Mouse (Mus musculus) left cerebral cortex, adult 18-20 months (tissue): ENCODE data around the gene Hps5. TPM values are rescaled to one million over a fixed set of nuclear protein-coding genes. Genes with fewer than 3 reads are reported as not detected.
"Not testable (repeated sequence)": the region's sequence is repeated elsewhere in the genome, so short reads cannot be mapped to it uniquely, and the experiment has no call there.

Source experiments
- DNase-seq, 2 experiments: peaks; one replicate each; pipeline ENCODE4 v3.0.0; 2021 to 2022; ENCODE audit warnings: low spot score in 2 of 2, mixed read lengths in 1 of 2
- long read RNA-seq, 2 experiments: library from polyadenylated mRNA; stranded (forward); transcript quantifications; one replicate each; pipeline ENCODE4 v2.0.0; 2021
- total RNA-seq, 2 experiments: library from RNA; stranded (reverse); gene quantifications; 2 replicates each; pipeline ENCODE4 v1.2.3; 2021

Gene Hps5
- total RNA-seq: 10 to 100 TPM; 11.9 to 12.1 TPM
- long read RNA-seq, experiment 1, full-length matches to known transcripts: 1 of 5 reads
- long read RNA-seq, experiment 1, partial matches to known transcripts: 1 of 5 reads
- long read RNA-seq, experiment 1, other reads (novel, unspliced or antisense): 3 of 5 reads
- long read RNA-seq, experiment 2, full-length matches to known transcripts: 3 of 4 reads
- long read RNA-seq, experiment 2, partial matches to known transcripts: 1 of 4 reads
- long read RNA-seq, experiment 2, other reads (novel, unspliced or antisense): 0 of 4 reads

DNA sequence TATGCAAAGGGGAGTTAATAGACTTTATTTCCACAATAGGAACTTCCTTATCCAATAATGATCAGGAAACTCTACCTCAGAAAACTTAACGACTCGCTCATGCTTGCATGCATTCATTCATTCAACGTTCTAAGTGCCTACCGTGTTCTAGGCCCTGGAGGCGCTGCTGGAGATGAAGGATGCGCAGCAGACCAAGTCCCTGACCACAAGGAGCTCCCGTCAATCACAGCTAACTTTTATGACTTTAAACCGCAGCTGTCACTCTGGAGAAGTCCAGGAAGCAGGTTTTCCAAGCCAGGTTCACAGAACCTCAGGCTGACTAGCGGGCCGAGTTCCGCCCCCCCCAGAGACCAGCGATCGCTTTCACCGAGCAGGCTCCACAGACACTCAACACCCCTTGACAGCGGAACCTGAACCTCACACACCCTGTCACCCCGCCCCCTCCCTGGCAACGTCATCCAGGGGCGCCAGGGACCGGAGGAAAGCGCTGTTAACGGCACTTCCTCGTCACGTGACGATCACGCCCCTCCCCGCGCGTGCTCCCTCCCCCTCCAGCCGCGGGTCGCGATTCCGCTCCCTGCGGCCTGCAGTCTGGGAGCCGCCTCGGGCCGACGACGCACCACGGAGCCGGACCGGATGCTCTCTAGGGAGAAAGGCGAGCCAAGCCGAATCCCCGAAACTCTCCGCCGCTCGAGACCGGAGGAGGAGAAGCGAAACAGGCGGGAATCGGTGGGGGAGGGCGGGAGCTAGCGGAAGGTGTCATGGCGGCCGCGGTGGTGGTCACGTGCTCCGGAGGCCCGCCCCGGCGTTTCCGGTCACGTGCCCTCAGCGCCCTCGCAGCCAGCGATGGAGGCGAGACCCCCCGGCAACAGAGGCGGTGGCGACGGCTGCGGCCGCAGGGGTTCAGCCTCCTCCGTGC lies at the start of gene Hps5, which contains the start of gene Gtf2h1:
TSS of gene Hps5 (minus strand) at position 778 of the 919 bp plus-strand sequence.
TSS of gene Gtf2h1 (plus strand) at position 817 of the 919 bp plus-strand sequence.
- DNase-seq: peak; percentile 98 to 99

DNA sequence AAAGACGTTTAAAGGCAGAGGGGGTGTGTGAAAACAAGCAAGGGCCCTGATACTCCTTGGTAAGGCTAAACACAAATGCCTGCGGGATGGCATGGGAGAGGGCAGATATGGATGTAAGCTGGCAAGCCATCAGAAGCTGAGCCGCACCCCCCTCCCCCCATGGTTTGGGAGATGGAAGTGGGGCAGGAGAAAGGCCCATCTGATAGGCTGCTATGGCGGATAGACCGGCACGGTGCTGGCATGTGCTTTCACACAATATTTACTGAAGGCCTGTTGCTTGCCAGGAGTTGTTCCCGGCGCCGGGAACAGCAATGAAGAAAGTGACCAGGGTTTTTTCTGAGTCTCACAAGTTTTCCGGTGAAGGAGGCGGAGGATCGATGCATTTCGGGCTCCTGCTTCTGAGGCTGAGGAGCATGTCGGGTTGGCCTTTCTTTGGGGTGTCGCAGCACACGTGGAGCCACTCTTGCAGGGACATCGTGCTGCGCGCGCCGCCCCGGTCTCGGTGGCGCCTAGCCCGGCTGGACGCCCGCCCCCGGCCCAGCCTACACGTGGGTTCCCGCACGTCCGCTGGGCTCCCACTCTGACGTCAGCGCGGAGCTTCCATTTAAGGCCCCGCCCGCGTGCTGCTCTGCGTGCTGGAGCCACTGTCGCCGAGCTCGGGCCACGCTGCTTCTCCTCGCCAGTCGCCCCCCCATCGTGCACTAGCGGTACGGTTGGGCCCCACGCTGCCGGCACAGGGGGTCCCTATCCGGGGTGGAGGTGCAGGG lies 49.5 kb upstream of the Hps5 start:
- DNase-seq: peak; percentile 94 to 95

DNA sequence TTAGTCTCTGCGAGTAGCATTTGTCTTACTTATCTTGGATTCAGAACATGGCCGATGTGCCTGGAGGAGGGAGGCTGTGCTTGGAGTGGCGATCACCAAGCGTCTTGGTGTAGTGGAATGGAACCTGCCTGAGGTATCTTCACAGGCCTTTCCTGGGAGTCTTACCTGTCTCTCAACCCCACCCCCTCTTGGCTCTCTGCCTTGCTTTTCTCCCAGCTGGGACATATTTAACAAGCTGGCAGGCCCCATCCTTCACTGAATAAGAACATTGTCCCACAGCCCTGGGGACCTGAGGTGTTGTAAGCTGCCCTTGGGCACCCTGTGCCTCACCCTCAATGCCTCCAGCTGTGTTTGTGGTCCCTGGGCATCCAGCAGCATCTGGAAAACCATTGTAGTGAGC lies 47.7 kb upstream of the Hps5 start:
- no peak for DNase-seq

DNA sequence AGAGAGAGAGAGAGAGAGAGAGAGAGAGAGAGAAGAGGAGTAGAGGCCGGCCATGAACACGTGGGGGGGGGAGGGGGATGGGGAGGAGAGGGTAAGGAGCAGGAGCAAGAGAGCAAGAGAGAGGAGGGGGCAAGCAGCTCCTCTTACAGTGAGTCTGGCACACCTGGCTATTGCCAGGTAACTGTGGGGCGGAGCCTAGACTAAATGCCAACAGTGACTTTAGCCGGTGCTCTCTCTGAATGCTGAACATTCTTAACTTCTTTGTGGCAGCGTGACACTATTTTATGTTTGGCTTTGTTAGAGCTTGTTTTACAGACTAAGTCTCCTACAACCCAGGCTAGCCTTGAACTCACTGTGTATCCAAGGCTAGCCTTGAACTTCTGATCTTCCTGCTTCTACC lies 46.4 kb upstream of the Hps5 start:
- no peak for DNase-seq

DNA sequence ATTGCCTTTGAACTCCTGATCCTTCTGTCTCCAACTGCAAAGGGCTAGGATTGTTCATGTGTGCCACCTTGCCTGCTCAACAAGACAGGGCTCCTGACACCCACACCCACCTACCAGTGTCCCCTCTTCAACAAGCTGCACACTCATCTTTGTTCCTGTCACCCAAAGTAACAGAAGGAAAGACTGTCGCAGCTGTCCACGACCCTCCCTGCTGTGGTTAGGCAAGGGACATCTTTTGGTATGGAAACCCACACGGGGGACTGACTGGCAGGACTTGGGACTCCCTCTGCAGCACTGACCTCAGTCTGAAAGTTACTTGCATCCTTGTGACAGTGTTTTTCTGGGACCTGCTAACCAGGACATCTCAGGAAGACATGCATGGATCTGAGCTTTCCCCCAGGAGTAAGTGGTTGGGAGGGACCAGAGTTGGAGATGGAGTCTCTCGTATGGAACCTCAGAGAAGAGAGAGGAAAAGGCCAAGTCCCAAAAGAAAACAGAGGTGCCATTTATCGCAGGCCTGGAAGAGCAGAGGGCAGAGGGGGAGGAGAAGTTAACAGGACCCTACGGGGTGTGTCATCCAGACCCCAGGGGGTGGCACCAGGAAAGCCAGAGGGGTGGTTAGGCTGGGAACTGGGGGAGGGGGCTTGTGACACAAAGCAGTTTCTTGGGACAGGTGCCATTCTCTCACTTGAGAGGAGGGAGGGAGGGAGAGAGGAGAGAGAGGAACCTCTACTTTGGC lies 45.1 kb upstream of the Hps5 start, which contains the start of gene Ldha:
TSS of gene Ldha (plus strand) at position 689 of the 739 bp plus-strand sequence.
- no peak for DNase-seq

DNA sequence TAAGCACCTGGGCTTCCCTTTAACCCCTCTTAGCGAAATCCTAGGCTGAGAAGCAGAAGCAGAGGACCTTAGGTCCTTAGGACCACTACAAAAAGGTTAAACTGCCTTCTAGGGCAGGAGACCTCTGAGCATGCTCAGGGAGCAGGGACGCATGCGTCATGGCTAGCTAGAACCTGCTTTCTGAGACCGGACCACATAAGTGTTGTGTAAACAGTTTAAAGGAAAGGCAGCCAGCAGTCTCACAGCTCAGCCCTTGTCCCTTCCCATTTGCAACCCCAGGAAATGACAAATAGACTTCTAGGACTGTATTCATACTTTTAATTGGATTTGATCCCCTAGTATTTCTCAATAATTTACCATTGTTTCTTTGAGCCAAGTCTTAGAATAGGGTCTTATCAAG lies 44.5 kb upstream of the Hps5 start:
- DNase-seq: no peak

DNA sequence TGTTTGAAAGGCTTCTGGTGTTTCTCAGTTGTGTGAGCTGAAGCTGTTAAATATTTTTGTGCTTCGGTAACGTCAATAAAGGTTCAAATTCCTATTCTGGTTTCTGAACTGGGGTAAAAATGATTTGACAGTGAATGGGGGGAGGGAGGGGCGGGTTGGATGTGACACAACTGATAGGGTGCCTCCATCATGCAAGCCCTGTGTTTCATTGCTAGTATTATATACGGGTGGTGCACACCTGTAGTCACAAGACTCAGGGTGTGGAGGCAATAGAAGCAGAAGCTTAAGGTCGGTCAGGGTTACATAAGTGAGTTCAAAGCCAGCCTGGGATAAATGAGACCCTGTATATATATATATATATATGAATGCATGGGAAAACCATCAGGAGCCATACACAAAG lies 44.0 kb upstream of the Hps5 start:
- no peak for DNase-seq

DNA sequence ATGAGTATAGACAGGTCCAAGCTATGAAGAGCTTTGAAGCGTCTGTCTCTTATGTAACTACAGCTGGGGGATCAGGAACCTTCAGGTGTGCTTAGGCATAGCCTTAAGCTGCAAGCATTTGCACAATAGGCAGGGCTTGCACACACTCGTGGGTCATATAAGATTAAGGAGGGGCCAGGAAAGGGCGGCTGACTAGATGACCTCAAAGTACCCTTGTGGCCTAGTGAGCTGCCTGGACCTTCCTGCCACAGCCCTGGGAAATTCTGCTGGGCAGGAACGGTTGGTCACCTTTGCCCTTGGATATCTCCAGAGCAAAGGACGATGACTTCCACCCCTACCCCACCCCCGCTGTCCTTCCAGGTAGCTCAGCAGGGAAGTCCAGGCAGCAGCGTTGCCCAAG lies 43.6 kb upstream of the Hps5 start:
- DNase-seq: no peak

DNA sequence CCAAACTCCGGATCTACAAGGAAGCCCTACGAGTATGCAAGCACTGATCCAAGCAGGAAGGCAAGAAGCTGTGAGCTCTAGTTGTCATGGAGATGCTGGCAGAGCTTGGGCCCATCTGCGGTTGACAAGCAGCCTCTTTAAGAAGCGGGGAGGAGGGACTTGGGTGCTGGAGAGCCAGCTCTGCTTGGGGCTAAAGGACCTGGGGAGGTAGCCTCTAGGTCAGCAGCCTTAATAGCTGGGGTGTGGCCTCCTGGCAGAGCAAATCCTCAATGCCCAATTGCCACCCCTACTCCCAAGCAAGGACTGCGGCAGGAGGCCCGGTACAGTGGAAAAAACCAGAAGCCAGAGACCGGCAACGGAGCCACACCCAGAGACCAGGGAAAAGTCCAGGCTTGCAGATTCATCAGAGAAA lies 43.0 kb upstream of the Hps5 start:
- DNase-seq: peak; percentile 69 to 78

DNA sequence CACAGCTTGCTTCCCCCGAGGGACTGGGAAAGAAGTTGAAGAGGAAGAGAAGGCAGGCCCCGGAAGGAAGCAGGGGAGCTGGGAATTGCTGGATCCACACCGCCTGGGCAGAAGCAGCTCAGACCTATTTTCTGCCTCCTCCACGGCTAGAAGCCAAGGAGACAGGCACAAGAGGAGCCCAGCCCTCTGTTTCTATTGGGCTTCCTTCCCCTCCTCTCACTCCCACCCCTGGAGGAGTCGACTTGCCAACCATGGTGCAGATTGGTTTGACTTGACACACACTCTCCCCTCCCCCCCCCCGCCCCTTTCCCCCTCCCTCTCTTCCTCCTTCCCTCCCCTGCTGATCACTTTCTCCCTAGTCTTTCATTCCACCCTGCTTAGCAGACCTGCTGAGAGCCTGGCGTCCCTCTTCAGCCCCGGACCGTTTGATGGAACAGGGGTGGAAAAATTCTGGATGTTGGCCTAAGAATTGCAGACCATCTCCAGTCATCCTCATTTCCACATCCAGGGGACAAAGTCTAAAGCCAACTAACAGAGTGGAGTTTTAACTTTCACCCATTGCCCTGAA lies 42.3 kb upstream of the Hps5 start:
- DNase-seq: peak in 1 of 2 experiments; percentile 36

DNA sequence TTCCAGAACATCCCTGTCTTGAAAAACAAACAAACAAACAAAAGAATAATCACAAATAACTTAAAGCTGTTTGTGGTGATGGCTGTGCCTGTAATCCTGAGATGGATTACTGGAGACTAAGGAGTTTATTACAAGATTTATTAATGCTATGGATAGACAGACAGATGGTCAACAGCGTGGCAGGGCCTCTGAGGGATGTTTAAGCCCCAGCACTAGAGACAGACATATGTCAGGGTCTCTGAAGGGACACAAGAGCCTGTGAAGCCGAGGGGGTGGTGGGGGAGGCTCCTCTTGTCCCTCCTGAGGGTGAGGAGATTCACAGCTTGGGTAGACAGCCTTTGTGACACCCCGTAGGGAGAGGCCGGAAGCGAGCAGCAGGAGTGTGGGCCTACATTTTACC lies 41.2 kb upstream of the Hps5 start:
- no peak for DNase-seq

DNA sequence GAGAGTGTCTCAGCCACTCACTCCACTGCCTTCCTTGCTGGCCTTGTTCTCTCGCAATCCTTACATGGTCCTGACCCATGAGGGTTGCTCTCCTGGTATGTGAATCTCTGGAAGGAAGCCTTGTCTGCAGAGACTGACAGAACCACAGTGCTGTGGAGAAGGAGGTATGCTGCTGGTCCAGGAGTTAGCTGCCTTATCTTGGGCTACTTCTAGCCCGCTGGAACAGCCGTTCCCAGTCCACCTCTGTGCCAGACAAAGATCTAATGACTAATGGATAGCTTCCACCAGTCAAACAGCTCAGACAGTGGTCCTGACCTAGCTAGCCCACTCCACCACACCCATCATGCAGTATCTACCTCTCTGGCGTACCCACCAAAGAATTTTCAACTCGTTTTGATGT lies 40.5 kb upstream of the Hps5 start:
- no peak for DNase-seq

DNA sequence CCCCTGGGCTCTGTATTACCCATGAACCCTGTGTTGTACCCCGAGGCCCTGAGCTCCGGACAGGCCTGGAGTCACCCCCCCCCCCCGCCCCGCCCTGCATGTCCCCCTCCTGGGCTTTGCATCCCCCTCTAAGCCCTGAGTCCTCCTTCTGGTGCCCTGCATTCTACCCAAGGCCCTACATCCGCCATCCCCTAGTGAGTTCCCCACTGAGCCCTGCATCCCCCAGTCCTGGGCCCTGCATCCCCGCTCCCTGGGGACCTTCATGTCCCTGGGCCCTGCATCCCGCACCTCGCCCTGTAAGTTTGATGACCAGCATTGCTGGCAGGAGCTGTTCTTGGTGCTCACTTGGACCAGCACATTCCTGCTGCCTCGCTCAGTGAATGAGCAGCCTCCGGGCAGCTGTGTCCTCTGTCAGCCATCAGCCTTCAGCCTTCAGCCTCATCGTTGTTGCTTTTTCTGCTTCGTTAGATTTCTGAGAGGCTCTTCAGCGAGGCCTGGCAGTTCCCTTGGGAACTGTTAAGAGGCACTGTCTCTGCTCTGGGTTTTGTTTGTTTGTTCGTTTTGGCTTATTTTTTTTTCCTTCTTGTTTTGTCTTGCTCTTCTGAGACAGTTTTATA lies 39.2 kb upstream of the Hps5 start:
- DNase-seq: no peak

DNA sequence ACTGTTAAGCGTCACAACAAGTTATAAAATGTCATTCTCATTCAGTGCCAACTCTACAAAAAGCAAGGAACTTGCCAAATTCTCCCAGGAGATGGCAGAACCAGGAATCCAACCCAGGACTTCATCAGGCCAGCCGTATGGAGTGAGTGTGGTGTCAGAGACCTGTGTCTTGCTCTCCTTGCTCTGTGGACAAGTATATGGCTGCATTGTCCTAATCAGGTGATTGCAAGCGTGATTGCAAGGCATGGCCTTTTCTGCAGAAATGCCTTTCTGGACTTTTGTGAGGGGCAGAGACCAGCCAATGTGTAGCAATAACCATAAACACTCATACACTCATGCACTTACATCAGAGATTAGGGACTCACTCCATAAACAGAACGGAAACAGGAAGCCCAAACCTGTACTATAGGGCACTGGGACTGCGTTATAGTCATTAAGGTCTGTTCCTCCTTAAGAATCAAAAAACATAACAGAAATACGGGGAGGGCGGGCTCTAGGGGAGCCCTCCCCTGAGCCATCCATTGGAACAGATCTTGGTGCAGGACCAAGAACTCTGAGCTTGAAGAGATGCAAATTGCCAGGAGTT lies 37.9 kb upstream of the Hps5 start:
- DNase-seq: no peak

DNA sequence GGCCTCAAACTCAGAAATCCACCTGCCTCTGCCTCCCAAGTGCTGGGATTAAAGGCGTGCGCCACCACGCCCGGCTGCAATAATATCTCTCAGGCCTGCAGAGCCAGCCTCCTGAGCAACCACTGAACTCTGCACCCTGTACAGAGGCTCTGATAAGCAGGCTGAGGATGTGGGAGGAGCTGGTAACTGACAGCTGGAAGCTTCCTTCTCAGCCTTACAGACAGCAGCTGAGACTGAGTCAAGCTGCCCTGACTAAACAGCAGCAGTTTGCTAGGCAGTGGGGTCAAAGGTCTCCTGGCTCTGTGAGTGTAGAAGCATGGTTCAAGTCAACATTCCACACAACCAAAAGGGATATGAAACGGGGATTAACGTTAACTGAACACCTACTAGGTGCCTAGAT lies 37.4 kb upstream of the Hps5 start:
- DNase-seq: no peak

DNA sequence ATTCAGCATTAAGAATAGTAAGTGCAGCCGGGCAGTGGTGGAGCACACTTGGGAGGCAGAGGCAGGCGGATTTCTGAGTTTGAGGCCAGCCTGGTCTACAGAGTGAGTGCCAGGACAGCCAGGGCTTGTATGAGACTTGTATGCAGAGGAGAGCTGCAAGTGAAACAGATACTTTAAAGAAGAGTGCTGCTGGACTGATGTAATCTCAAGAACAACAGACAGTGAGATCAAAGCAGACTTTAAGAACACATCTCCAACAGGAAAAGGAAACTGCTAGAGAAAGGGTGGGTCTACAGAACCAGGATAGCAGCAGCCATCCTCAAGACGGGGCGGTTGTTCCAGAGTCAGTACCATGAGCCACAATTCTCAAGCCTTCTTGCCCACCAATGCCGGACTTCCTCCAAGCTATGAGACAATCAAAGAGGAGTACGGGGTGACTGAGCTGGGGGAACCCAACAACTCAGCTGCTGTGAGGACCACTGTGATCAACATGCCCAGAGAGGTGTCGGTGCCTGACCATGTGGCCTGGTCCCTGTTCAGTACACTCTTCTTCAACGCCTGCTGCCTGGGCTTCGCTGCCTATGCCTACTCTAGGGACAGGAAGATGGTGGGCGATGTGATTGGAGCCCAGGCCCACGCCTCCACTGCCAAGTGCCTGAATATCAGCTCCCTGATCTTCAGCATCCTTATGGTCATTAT lies 36.4 kb upstream of the Hps5 start:
- DNase-seq: not testable (repeated sequence)

DNA sequence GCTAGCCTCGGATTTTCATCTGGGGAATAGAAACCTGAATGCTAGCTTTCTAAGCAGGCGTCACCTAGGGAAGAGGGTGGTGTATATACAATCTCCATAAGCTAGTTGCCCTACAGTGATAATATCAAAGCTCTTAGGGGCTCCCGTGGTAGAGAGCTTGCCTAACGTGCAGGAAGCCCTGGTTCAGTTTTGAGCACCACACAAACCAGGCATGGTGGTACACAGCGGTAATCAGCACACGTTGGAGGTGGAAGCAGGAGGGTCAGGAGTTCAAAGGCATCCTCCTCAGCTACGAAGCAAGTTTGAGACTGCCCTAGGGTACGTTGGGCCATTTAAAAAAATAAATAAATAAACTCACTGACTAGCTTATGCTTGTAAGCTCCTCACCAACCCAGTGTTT lies 35.8 kb upstream of the Hps5 start:
- no peak for DNase-seq

DNA sequence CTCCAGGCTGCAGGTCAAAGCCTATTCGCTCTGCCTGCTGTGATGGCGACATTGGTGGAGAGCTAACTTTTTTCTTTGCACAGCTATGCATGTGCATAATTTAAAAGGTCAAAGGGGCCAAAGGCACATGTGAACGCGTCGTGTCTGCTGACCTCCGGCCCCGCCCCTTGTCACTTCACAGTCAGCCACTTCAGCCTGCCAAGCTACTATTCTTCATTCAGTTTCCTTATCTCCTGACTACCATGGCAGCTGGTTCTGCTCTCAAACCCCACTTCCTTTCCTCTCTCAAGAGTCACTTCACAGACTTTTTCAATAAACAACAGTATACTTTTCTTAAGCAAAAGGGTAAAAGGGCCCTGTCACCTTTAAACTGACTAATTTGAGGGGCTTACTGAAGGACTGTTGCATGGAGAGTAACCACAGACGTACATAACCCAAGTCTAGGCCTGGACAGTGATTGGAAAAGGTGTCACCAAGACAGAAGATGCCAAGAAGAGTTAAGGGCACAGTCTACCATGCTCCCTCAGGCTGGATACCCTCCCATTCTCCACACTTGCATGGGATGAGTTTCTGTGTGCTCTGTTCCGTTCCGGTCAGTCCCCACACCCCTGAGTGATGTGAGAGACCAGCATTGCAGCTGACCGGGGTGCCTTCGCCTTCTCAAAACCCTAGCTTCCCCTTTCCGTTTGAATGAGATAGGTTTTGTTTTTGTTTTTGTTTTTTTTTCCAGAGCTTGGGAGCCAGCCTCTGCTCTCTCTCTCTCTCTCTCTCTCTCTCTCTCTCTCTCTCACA lies 35.1 kb upstream of the Hps5 start:
- no peak for DNase-seq
